Mouse (Mus musculus) MEL (cell line): ENCODE results near the gene Cog7. TPM values are rescaled to one million over a fixed set of nuclear protein-coding genes. Genes with fewer than 3 reads are reported as not detected.

ENCODE experiments used
- DNase-seq: peaks from one replicate; pipeline ENCODE4 v3.0.0; 2011; ENCODE audit warnings: low read depth, low spot score
- H3K27ac ChIP-seq: 2 replicates; pipeline ENCODE4 v1.5.1; 2012; ENCODE audit warnings: low read depth, mild to moderate bottlenecking, control low read depth, low read length, moderate library complexity; ENCODE audit not compliant: control insufficient read depth
- H3K27me3 ChIP-seq, 2 experiments: fragments of 150-350 bp in 1 of 2; sonication (generic) in 1 of 2; 2 replicates each; pipeline ENCODE4 v1.6.1; 2012; ENCODE audit warnings: low read length in 2 of 2, mild to moderate bottlenecking in 2 of 2, improper control_type of control experiment in 1 of 2, moderate library complexity in 1 of 2; ENCODE audit not compliant: insufficient read depth in 2 of 2, control insufficient read depth in 1 of 2
- H3K36me3 ChIP-seq, 2 experiments: 2 replicates each; pipeline ENCODE4 v1.6.1; 2012 to 2014; ENCODE audit warnings: low read length in 2 of 2, improper control_type of control experiment in 1 of 2, inconsistent platforms in 1 of 2, mild to moderate bottlenecking in 1 of 2; ENCODE audit not compliant: insufficient read depth in 2 of 2, control insufficient read depth in 1 of 2
- H3K4me1 ChIP-seq, 2 experiments: fragments of 150-350 bp in 1 of 2; sonication (generic) in 1 of 2; 2 replicates each; pipeline ENCODE4 v1.6.1; 2012; ENCODE audit warnings: low read length in 2 of 2, improper control_type of control experiment in 1 of 2, mild to moderate bottlenecking in 1 of 2; ENCODE audit not compliant: insufficient read depth in 2 of 2, control insufficient read depth in 1 of 2
- H3K4me3 ChIP-seq, 2 experiments: fragments of 150-350 bp in 1 of 2; sonication (generic) in 1 of 2; 2 replicates each; pipeline ENCODE4 v1.5.1; 2012; ENCODE audit warnings: low read depth in 2 of 2, low read length in 2 of 2, mild to moderate bottlenecking in 2 of 2, moderate library complexity in 2 of 2, control low read depth in 1 of 2, improper control_type of control experiment in 1 of 2; ENCODE audit not compliant: control insufficient read depth in 1 of 2, insufficient read depth in 1 of 2
- H3K79me2 ChIP-seq: 2 replicates; pipeline ENCODE4 v1.6.1; 2012; ENCODE audit warnings: mild to moderate bottlenecking, low read length, moderate library complexity; ENCODE audit not compliant: control insufficient read depth, poor library complexity, insufficient read depth
- H3K9ac ChIP-seq: 2 replicates; pipeline ENCODE4 v1.6.1; 2012; ENCODE audit warnings: low read depth, mild to moderate bottlenecking, control low read depth, low read length, moderate library complexity; ENCODE audit not compliant: control insufficient read depth, poor library complexity, severe bottlenecking
- H3K9me3 ChIP-seq: fragments of 150-350 bp; sonication (generic); replicated peaks from 2 replicates; pipeline ENCODE4 v1.6.1; 2012; ENCODE audit warnings: mild to moderate bottlenecking, low read length, improper control_type of control experiment, moderate library complexity; ENCODE audit not compliant: insufficient read depth
- ELF1 ChIP-seq: IDR thresholded peaks from 2 replicates; pipeline ENCODE4 v1.6.1; 2014; ENCODE audit warnings: low read depth, mild to moderate bottlenecking, inconsistent platforms, low read length, improper control_type of control experiment, moderate library complexity
- GABPA ChIP-seq: IDR thresholded peaks from 2 replicates; pipeline ENCODE4 v1.6.1; 2012; ENCODE audit warnings: low read depth, mild to moderate bottlenecking, inconsistent platforms, low read length, improper control_type of control experiment, moderate library complexity
- GATA1 ChIP-seq: IDR thresholded peaks from 2 replicates; pipeline ENCODE4 v1.6.1; 2011; ENCODE audit warnings: low read depth, low read length, improper control_type of control experiment
- JUND ChIP-seq: IDR thresholded peaks from 2 replicates; pipeline ENCODE4 v1.6.1; 2011; ENCODE audit warnings: low read depth, mild to moderate bottlenecking, improper control_type of control experiment, low read length
- KAT2A ChIP-seq: conservative IDR thresholded peaks from 2 replicates; pipeline ENCODE4 v1.6.1; 2012; ENCODE audit warnings: low read depth, low read length, improper control_type of control experiment, inconsistent platforms
- MAFK ChIP-seq: IDR thresholded peaks from 2 replicates; pipeline ENCODE4 v1.6.1; 2011; ENCODE audit warnings: low read depth, mild to moderate bottlenecking, low read length, improper control_type of control experiment, borderline replicate concordance
- MAX ChIP-seq: IDR thresholded peaks from 2 replicates; pipeline ENCODE4 v1.6.1; 2011; ENCODE audit warnings: low read length, improper control_type of control experiment
- MEF2A ChIP-seq: IDR thresholded peaks from 2 replicates; pipeline ENCODE4 v1.6.1; 2014; ENCODE audit warnings: low read depth, mild to moderate bottlenecking, inconsistent platforms, low read length, improper control_type of control experiment; ENCODE audit not compliant: poor library complexity, insufficient replicate concordance, severe bottlenecking; ENCODE audit errors: extremely low read depth
- MXI1 ChIP-seq: IDR thresholded peaks from 2 replicates; pipeline ENCODE4 v1.6.1; 2011; ENCODE audit warnings: mild to moderate bottlenecking, low read depth, low read length, improper control_type of control experiment
- NELFE ChIP-seq: IDR thresholded peaks from 2 replicates; pipeline ENCODE4 v1.6.1; 2011; ENCODE audit warnings: low read depth, low read length, improper control_type of control experiment
- NRF1 ChIP-seq: IDR thresholded peaks from 2 replicates; pipeline ENCODE4 v1.6.1; 2014; ENCODE audit warnings: low read depth, mild to moderate bottlenecking, inconsistent platforms, low read length, improper control_type of control experiment, moderate library complexity; ENCODE audit not compliant: poor library complexity, insufficient read depth, severe bottlenecking
- POLR2A ChIP-seq, 2 experiments: IDR thresholded peaks; 2 replicates each; pipeline ENCODE4 v1.6.1; 2011 to 2012; ENCODE audit warnings: low read length in 2 of 2, mild to moderate bottlenecking in 2 of 2, control low read depth in 1 of 2, improper control_type of control experiment in 1 of 2, low read depth in 1 of 2, moderate library complexity in 1 of 2; ENCODE audit not compliant: control insufficient read depth in 1 of 2, insufficient read depth in 1 of 2, poor library complexity in 1 of 2
- POLR2AphosphoS2 ChIP-seq: IDR thresholded peaks from 2 replicates; pipeline ENCODE4 v1.6.1; 2011; ENCODE audit warnings: low read length, improper control_type of control experiment
- TAL1 ChIP-seq: IDR thresholded peaks from 2 replicates; pipeline ENCODE4 v1.6.1; 2012; ENCODE audit warnings: mild to moderate bottlenecking, inconsistent platforms, low read length, moderate library complexity, mixed read lengths
- UBTF ChIP-seq: IDR thresholded peaks from 2 replicates; pipeline ENCODE4 v1.6.1; 2012; ENCODE audit warnings: low read depth, mild to moderate bottlenecking, inconsistent platforms, low read length, improper control_type of control experiment, moderate library complexity, borderline replicate concordance; ENCODE audit not compliant: insufficient read depth
- USF2 ChIP-seq, 2 experiments: IDR thresholded peaks; 2 replicates each; pipeline ENCODE4 v1.6.1; 2011 to 2012; ENCODE audit warnings: improper control_type of control experiment in 2 of 2, low read length in 2 of 2, borderline replicate concordance in 1 of 2, inconsistent platforms in 1 of 2, low read depth in 1 of 2, mild to moderate bottlenecking in 1 of 2; ENCODE audit not compliant: insufficient read depth in 1 of 2
- polyA plus RNA-seq, 2 experiments: library from polyadenylated mRNA; stranded (reverse) in 1 of 2; unstranded in 1 of 2; fragments of >175 nt in 1 of 2; fragments of >200 nt in 1 of 2; gene quantifications; 2 replicates each; pipeline versions ENCODE4 v1.2.1 to v1.2.4; 2012; ENCODE audit warnings: low replicate concordance in 2 of 2, low read depth in 1 of 2; ENCODE audit not compliant: insufficient read length in 2 of 2, insufficient read depth in 1 of 2, missing spikeins in 1 of 2
- total RNA-seq: library from RNA; depleted of rRNA; stranded (reverse); fragments of 300-350 nt; gene quantifications from 2 replicates; pipeline ENCODE4 v1.2.3, GENCODE M21; 2012

Gene Cog7
- total and polyA plus RNA-seq, 3 experiments = 17.1 to 21.2 TPM; not detected in 1

DNA sequence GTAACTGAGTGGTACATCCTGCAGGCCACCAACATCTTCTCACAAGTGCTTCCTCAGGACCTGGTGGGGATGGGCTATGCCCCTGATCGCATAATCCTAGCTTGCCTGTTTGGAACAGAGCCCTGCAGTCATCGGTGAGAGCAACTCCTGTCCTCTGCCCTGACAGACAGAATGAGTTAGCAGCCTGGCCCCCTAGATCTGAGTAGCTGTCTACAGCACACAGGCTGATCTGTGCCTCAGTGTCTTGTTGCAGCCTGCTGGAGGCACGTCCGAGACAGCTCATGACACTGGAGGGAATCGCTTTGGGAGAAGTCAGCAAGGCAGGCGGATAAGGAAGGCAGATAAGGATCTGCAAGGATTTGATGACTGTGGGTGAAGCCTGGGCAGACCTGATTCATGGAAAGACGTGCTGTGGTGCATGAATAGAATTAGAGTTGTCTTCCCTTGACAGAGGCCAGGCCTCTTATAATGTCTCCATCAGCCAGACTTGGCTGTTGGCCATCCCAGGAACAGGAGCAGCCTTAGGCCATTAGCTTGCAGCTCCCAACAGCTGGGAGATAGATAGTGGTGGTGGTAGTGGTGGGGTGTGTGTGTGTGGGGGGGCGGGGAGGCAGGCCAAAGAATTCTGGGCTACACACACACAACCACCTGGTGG lies 78.6 kb downstream of the Cog7 start:
- no peaks in the 10 kb centered on the region for H3K79me2 ChIP-seq
- no peak overlapping the region for H3K9ac ChIP-seq
- no peaks in the 10 kb centered on the region for H3K4me1 ChIP-seq
- no peaks in the 10 kb centered on the region for H3K36me3 ChIP-seq
- 0 out of 4 replicates have a peak, but pooled peaks cover 0 to 2% of the 10 kb centered on the region in 2 experiments for H3K27me3 ChIP-seq
- no peaks in the 10 kb centered on the region for H3K9me3 ChIP-seq
- no peak overlapping the region for H3K4me3 ChIP-seq
- DNase-seq = no peak
- no peak overlapping the region for H3K27ac ChIP-seq
- no peak for TF ChIP-seq MEF2A
- TF ChIP-seq JUND = no peak
- TF ChIP-seq TAL1 = no peak
- TF ChIP-seq GABPA = no peak
- TF ChIP-seq ELF1 = no peak
- no peak for TF ChIP-seq POLR2AphosphoS2
- TF ChIP-seq MXI1 = no peak
- TF ChIP-seq KAT2A = no peak
- TF ChIP-seq POLR2A (IDR thresholded peaks at IDR 0.05; ENCODE audit: control insufficient read depth in 1 of 2, insufficient read depth in 1 of 2, low read depth in 1 of 2, low read length in 2 of 2, poor library complexity in 1 of 2) = no peak
- TF ChIP-seq NRF1 = no peak
- TF ChIP-seq UBTF = no peak
- no peak for TF ChIP-seq MAX
- no peak for TF ChIP-seq MAFK
- TF ChIP-seq, all 39 proteins: peak for 0

DNA sequence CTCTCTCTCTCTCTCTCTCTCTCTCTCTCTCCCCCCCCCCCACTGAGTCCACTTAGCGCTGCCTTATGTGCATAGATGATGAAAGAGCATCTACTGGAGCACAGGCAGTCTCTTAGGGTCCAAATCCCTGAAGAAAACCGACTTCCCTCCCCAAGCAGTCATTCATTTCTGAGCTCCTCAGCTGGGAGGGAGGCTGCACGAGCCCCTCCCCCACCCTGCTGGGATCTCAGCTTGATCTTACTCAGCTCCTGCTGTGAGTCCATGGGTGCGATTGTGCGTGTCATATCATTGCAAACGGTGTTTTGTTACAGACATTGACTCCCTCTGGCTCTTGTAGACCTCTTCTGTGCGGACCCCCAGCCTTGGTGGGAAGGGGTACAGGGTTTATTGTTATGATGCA lies 81.6 kb downstream of the Cog7 start:
- TF ChIP-seq NELFE (no peak), GATA1 (no peak), USF2 (IDR thresholded peaks at IDR 0.05; ENCODE audit: borderline replicate concordance in 1 of 2, insufficient read depth in 1 of 2, low read depth in 1 of 2, low read length in 2 of 2) (no peak)
- Histone ChIP-seq H3K9ac (no peak overlapping the region), H3K36me3 (no peaks in the 10 kb centered on the region), H3K4me3 (no peak overlapping the region), H3K27ac (no peak overlapping the region), H3K9me3 (no peaks in the 10 kb centered on the region), H3K4me1 (no peaks in the 10 kb centered on the region), H3K27me3 (peaks cover 0 to 2% of the 10 kb centered on the region in 2 experiments; a peak in 1 of 4 replicates), H3K79me2 (no peaks in the 10 kb centered on the region)
- no peak for DNase-seq
